Mouse (Mus musculus): ENCODE data around the gene Grik5. TPM values are rescaled to one million over a fixed set of nuclear protein-coding genes. Genes with fewer than 3 reads are reported as not detected.

Grik5 gene
- polyA plus RNA-seq, 1 experiment, result not detected

DNA sequence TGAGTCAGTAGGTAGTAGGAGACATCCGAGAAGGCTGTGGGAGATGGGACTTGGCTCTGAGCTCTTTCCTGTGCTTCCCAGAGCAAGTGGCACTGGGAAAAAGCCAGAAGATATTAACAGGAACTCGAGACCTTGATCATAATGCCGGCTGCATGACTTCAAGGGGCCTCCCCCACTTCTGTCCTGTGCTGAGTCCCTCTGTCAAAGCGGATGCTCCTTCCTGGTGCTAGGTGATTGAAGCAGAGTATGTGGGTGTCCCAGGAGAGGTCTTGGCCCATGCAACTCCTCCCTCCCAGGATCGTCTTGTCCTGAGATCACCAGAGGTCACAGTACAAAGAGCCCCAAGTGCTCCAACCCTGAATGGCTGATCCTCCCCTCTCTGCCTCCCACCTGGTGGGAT, 98.2 kb downstream of the Grik5 start:
- peaks cover 15% of the 10 kb centered on the region for H3K4me1 ChIP-seq (ENCODE audit: control insufficient read depth, insufficient read depth, low read length)
- WGBS, result 80% methylated on average over 5 of the region's 5 CpGs
- H3K4me3 ChIP-seq (ENCODE audit: insufficient read depth, low read depth, low read length), result no peak overlapping the region
- TF ChIP-seq CTCF (IDR thresholded peaks at IDR 0.05; ENCODE audit: insufficient read depth, low read depth, low read length), result no peak
- no peak for TF ChIP-seq POLR2A (IDR thresholded peaks at IDR 0.05; ENCODE audit: insufficient read depth, low read depth, low read length)
- no peak overlapping the region for H3K27ac ChIP-seq (ENCODE audit: insufficient read depth, low read depth, low read length)

DNA sequence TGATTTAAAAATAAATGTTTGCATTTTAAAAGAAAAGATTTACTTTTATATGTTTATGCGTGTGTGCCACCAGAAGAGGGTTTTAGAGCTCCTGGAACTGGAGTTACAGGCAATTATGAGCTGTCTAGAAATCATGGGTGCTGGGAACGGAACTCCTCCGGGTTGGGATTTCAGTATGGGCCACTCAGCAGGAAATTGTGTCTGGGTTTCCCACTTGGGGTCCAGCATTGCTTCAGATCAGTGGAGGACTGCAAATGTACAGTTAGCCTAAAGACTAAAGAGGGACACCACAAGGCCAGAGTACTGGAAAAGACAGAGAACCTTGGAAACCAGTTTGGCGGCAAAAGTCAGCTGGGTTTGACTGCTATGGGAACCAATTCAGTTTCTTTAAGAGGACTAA, 98.9 kb downstream of the Grik5 start:
- Histone ChIP-seq H3K27ac (ENCODE audit: insufficient read depth, low read depth, low read length) (no peak overlapping the region), H3K4me1 (ENCODE audit: control insufficient read depth, insufficient read depth, low read length) (peaks cover 15% of the 10 kb centered on the region), H3K4me3 (ENCODE audit: insufficient read depth, low read depth, low read length) (no peak overlapping the region)
- WGBS, result 83% methylated on average over 4 of the region's 4 CpGs
- no peak for TF ChIP-seq POLR2A (IDR thresholded peaks at IDR 0.05; ENCODE audit: insufficient read depth, low read depth, low read length)

DNA sequence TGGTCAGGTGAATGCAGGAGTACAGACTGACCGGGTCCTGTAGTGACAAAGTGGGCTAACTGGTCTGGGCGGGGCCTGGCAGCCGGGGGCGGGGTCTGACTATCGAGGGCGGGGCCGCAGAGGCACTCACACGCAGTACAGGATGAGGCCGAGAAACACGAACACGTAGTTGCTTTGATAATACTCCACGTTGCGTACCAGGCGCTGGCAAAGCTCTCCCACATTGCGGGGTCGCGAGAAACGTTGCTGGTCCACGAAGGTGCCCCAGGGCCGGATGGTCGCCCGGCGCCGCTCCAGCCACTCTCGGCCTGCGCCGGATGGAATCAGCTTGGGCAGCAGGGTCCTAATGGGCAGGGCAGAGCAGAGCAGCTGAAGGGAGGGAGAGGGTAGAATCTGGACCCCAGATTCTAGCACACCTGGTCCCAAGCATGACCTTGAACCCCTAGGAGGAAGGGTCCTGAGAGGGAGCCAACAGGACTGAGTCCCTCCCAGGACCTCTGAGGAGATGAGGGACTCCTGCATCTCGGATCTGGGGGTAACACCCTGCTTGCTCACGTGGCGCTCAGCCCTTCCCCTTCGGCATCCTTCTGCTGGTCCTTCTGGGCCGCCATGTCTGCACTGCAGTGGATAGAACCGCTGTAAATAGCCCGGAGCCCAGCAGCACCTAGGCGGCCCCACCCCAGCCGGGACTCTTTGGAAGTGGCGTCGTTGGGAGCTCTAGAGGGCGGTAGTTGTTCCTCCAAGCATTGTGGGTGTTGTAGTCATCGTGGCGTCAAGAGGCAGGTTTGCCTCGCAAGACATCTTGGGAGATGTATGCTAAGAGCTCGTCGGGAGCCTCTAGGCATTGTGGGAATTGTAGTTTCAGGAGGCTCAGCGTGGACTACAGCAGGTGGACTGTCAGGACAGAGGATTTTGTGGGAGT, 99.9 kb downstream of the Grik5 start, which contains the start of gene Rabac1:
TSS of gene Rabac1 (minus strand) at position 783 of the 922 bp plus-strand sequence.
- Histone ChIP-seq H3K4me3 (ENCODE audit: insufficient read depth, low read depth, low read length) (peak within 1 kb of the TSS; percentile 63), H3K4me1 (ENCODE audit: control insufficient read depth, insufficient read depth, low read length) (peaks cover 15% of the 10 kb centered on the region), H3K27ac (ENCODE audit: insufficient read depth, low read depth, low read length) (peak within 1 kb of the TSS; percentile 83)
- under 1% methylated on average over 45 of the region's 45 CpGs for WGBS
- TF ChIP-seq POLR2A (IDR thresholded peaks at IDR 0.05; ENCODE audit: insufficient read depth, low read depth, low read length) (peak; percentile 60), CTCF (IDR thresholded peaks at IDR 0.05; ENCODE audit: insufficient read depth, low read depth, low read length) (peak; percentile 10; the same call in 1 of the 2 replicates)

DNA sequence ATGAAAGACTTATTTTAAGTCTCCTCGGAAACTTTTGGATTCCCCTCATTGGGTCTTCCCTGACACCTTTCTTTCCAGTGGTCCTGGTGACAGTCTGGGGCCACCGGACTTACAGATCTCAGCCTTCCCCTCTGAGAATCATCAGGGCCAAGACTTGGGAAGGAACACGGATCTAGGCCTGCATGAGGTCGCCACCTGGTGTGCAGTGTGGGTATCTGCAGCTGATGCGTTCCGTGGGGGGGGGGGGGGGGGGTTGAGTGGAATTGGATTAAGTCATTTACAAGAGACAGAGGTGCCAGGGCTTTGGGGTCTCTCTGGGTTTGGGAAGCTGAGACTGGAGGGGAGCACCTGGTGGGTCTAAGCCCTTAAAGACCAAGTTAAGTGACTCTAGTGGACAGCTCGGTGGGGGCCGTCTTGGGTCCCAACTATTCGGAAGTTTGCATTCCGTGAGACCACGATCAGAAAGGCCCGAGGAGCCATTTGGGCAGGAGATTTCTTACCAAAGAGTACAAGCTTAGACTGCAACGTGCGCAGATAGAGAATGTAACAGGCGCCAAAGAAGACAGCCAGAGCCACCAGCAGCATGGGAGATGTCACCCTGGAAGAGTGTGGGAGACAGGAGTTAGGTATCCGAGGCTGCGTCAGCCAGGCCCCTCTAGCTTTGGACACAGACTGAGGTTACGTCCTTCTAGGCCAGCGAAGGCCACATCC, 100.7 kb downstream of the Grik5 start:
- WGBS, result 5% methylated on average over 19 of the region's 19 CpGs
- H3K4me1 ChIP-seq (ENCODE audit: control insufficient read depth, insufficient read depth, low read length), result peaks cover 15% of the 10 kb centered on the region
- TF ChIP-seq POLR2A (IDR thresholded peaks at IDR 0.05; ENCODE audit: insufficient read depth, low read depth, low read length), result no peak
- peak; percentile 60; the same call in 1 of the 2 replicates for TF ChIP-seq CTCF (IDR thresholded peaks at IDR 0.05; ENCODE audit: insufficient read depth, low read depth, low read length)
- peak overlapping the region; percentile 50 for H3K27ac ChIP-seq (ENCODE audit: insufficient read depth, low read depth, low read length)
- H3K4me3 ChIP-seq (ENCODE audit: insufficient read depth, low read depth, low read length), result peak overlapping the region; percentile 63

DNA sequence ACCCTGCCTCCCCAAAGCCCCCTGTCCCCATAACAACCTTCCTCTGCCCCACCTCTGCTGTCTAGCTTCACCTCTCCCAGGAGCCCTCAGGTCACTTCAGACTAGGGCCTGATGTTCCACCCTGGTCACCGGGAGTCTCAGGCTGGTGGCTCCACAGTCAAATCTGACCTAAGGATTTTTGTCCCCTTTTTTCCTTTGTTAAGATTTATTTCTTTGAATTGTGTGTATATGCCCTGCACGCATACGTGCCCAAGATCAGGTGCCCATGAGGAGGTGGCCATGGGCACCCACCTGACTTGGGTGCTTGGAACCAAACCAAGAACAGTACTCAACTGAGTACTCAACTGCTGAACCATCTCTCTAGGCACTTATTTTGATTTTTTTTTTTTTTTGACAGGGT, 101.8 kb downstream of the Grik5 start:
- no peak for TF ChIP-seq POLR2A (IDR thresholded peaks at IDR 0.05; ENCODE audit: insufficient read depth, low read depth, low read length)
- TF ChIP-seq CTCF (IDR thresholded peaks at IDR 0.05; ENCODE audit: insufficient read depth, low read depth, low read length), result no peak
- H3K27ac ChIP-seq (ENCODE audit: insufficient read depth, low read depth, low read length), result no peak overlapping the region

DNA sequence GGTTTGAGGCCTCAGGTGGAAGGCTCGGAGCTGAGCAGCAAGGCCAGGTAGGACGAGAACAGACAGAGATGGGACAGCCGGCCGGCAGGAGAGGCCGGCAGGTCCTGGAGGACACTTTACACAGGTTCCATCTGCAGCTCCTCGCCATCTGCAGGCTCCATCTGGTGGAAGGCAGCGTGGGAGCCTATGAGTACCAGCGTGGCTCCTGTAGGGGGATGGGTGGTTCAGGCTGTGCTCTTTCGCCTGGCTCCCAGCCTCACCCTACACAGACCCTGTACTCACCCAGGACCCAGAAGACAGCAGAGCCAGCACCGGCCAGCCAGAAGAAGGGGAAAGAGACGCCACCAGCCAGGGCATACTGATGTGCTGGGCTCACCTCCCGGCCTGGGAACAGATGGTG, 102.3 kb downstream of the Grik5 start:
- Histone ChIP-seq H3K4me3 (ENCODE audit: insufficient read depth, low read depth, low read length) (no peak overlapping the region), H3K4me1 (ENCODE audit: control insufficient read depth, insufficient read depth, low read length) (peaks cover 13% of the 10 kb centered on the region), H3K27ac (ENCODE audit: insufficient read depth, low read depth, low read length) (no peak overlapping the region)
- WGBS, result 71% methylated on average over 12 of the region's 12 CpGs
- TF ChIP-seq POLR2A (IDR thresholded peaks at IDR 0.05; ENCODE audit: insufficient read depth, low read depth, low read length) (no peak), CTCF (IDR thresholded peaks at IDR 0.05; ENCODE audit: insufficient read depth, low read depth, low read length) (no peak)

More for the DNA sequence above, 101.8 kb downstream of the Grik5 start:
- H3K4me3 ChIP-seq (ENCODE audit: insufficient read depth, low read depth, low read length), result no peak overlapping the region
- WGBS, result 95% methylated on average over 3 of the region's 3 CpGs
- H3K4me1 ChIP-seq (ENCODE audit: control insufficient read depth, insufficient read depth, low read length), result peaks cover 15% of the 10 kb centered on the region

DNA sequence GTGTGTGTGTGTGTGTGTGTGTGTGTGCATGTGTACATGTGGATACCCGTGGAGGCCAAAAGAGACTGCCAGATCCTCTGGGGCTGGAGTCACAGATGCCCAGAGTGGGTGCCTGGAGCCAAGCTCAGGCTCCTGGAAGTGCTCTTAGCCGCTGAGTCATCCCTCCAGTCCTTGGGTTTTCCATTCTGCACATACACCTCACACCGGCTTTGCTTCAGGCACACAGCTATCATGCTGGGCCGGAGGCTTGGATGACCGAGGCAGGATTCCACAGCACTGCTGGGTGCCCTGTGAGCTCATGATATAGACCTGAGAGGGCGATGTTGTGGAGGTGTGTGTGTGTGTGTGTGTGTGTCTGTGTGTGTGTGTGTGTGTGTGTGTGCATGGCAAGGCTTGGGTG, 103.7 kb downstream of the Grik5 start:
- Histone ChIP-seq H3K27ac (ENCODE audit: insufficient read depth, low read depth, low read length) (no peak overlapping the region), H3K4me3 (ENCODE audit: insufficient read depth, low read depth, low read length) (no peak overlapping the region), H3K4me1 (ENCODE audit: control insufficient read depth, insufficient read depth, low read length) (peaks cover 13% of the 10 kb centered on the region)
- 55% methylated on average over 6 of the region's 6 CpGs for WGBS
- TF ChIP-seq CTCF (IDR thresholded peaks at IDR 0.05; ENCODE audit: insufficient read depth, low read depth, low read length) (no peak), POLR2A (IDR thresholded peaks at IDR 0.05; ENCODE audit: insufficient read depth, low read depth, low read length) (no peak)

DNA sequence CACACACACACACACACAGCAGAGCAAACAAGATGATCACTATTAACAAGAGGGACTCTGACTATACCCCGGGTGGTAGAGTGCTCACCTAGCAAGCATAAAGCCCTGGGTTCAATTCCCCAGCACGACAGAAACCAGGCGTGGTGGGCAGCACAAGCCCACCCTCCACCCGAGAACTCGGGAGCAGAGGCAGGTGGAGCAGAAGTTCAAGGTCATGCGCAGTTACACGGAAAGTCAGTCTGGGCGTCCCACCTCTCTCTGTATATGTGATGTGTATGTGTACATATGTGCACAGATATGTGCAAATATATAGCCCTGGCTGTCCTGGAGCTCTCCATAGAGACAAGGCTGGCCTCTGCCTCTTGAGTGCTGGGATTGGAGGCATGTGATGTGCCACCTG, 104.2 kb downstream of the Grik5 start:
- Histone ChIP-seq H3K4me3 (ENCODE audit: insufficient read depth, low read depth, low read length) (no peak overlapping the region), H3K27ac (ENCODE audit: insufficient read depth, low read depth, low read length) (no peak overlapping the region), H3K4me1 (ENCODE audit: control insufficient read depth, insufficient read depth, low read length) (peaks cover 13% of the 10 kb centered on the region)
- WGBS, result 89% methylated on average over 8 of the region's 8 CpGs
- no peak for TF ChIP-seq POLR2A (IDR thresholded peaks at IDR 0.05; ENCODE audit: insufficient read depth, low read depth, low read length)
- no peak for TF ChIP-seq CTCF (IDR thresholded peaks at IDR 0.05; ENCODE audit: insufficient read depth, low read depth, low read length)

Data from olfactory bulb, adult 2 months (tissue).